ENCODE assay signal across 13 mouse cellular contexts in the genomic region with DNA sequence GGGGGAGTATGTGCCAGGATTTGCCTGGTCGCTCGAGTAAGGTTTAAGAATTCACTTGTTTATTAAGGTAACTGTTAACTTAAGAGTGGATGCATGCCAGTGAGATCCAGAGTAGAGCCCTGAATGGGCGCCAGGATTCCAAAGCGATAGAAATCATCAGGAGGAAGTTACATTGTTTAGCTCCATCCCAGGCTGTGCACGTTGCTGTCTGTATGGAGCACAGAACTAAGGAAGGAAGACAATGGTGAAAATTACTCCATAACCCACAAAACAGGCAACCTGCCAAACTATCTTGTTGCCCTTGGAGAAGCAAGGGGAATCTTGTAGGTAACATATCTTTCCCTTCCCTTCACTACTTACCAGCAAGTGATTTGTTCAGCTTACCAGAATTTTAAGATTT.
DNase-seq lines count a peak whose midpoint lies in the region; ATAC-seq and TF ChIP-seq lines count a peak whose summit lies in the region.
"Had no signal": no experiment of that assay in that cellular context is flagged by ENCODE, and none has a peak within 500 bp of the region (broad histone marks: within the 10 kb centered on the region; RNA-seq: fewer than 3 reads in every experiment).

No protein-coding gene starts in this region.

- TF ChIP-seq CTCF in Patski (IDR thresholded peaks at IDR 0.05), result no peak
- no peak for TF ChIP-seq CTCF in lung, postnatal 0 days (IDR thresholded peaks at IDR 0.05)

- WGBS in lung, postnatal 0 days, result 51% methylated on average over 5 of the region's 5 CpGs

- H3K4me2 ChIP-seq in lung, postnatal 0 days (replicated peaks; ENCODE audit: low read depth, low read length), result 0 out of 2 replicates have a peak overlapping the region, but pooled peaks have one; percentile 14
- H3K4me2 ChIP-seq: liver, embryonic 13.5 days had no signal

- H3K36me3 ChIP-seq in lung, postnatal 0 days (ENCODE audit: insufficient read depth, low read length), result no peaks in the 10 kb centered on the region
- H3K36me3 ChIP-seq: liver, embryonic 13.5 days had no signal

- peak; percentile 56; the same call in 1 of the 2 replicates for TF ChIP-seq EP300 in lung, postnatal 0 days (IDR thresholded peaks at IDR 0.05)

- CTCF ChIA-PET in Patski (lab: Charles Lee), result no interaction called here

- intact Hi-C loops in heart, postnatal 25 days (cut with DNase I), result no loop called here

- no peaks in the 10 kb centered on the region for H3K27me3 ChIP-seq in Patski
- H3K27me3 ChIP-seq in lung, postnatal 0 days (replicated peaks; ENCODE audit: insufficient read depth, low read length), result no peaks in the 10 kb centered on the region
- H3K27me3 ChIP-seq: liver, embryonic 13.5 days had no signal

- POLR2A ChIA-PET in Patski (lab: Charles Lee), result no interaction called here

- no peaks in the 10 kb centered on the region for H3K9me3 ChIP-seq in lung, postnatal 0 days (ENCODE audit: low read length)
- H3K9me3 ChIP-seq: liver, embryonic 13.5 days had no signal

- ATAC-seq in Patski, result no peak
- ATAC-seq in lung, postnatal 0 days, result peak; percentile 58
- ATAC-seq: forebrain, postnatal 0 days had no signal

- peak; percentile 20 to 33 for DNase-seq in heart, adult 9 months (ENCODE audit: low spot score in 2 of 2)
- no peak for DNase-seq in heart, postnatal 25 days (ENCODE audit: low spot score)
- DNase-seq in 3T3-L1 (ENCODE audit: low read depth, low spot score), result peak; percentile 64
- DNase-seq in Patski (ENCODE audit: low read depth, low spot score), result peak; percentile 28
- DNase-seq in lung, postnatal 0 days (ENCODE audit: low spot score), result peak; percentile 56
- no peak for DNase-seq in cerebellum, adult 11-12 months
- no peak for DNase-seq in embryo, embryonic 11 days
- no peak for DNase-seq in layer of hippocampus, adult 11-12 months (ENCODE audit: low spot score)
- DNase-seq: cerebellum, adult 2 months; forebrain, postnatal 0 days; gastrocnemius, postnatal 10 days; liver, embryonic 13.5 days had no signal

- H3K9ac ChIP-seq in lung, postnatal 0 days (replicated peaks; ENCODE audit: low read depth), result no peak overlapping the region
- H3K9ac ChIP-seq: forebrain, postnatal 0 days; liver, embryonic 13.5 days had no signal

- H3K4me3 ChIP-seq in lung, postnatal 0 days (ENCODE audit: low read depth, low read length), result no peak overlapping the region
- H3K4me3 ChIP-seq: layer of hippocampus, adult 2 months; liver, embryonic 13.5 days had no signal

- H3K4me1 ChIP-seq in lung, postnatal 0 days (ENCODE audit: insufficient read depth, low read depth, low read length), result no peaks in the 10 kb centered on the region
- H3K4me1 ChIP-seq: liver, embryonic 13.5 days had no signal

- in situ Hi-C loops in Patski (cut with MboI; ENCODE audit: low pct_unique_long_range_greater_than_20kb), result no loop called here

- no peak overlapping the region for H3K27ac ChIP-seq in lung, postnatal 0 days (ENCODE audit: low read length)
- H3K27ac ChIP-seq: layer of hippocampus, adult 2 months; liver, embryonic 13.5 days had no signal

Comparison
In these comparisons a context has a peak if more than half of its experiments do, and no peak if none do; other contexts are left out.
1. DNase-seq: peak in heart, adult 9 months (2 of 2), 3T3-L1 (single experiment), Patski (single experiment) and lung, postnatal 0 days (single experiment); none in heart, postnatal 25 days (single experiment), cerebellum, adult 11-12 months (single experiment), embryo, embryonic 11 days (single experiment) and layer of hippocampus, adult 11-12 months (single experiment).